Mouse (Mus musculus) lung, embryonic 16.5 days (tissue): ENCODE data around the gene Elf3. TPM values are rescaled to one million over a fixed set of nuclear protein-coding genes. Genes with fewer than 3 reads are reported as not detected.

Experiments
- ATAC-seq: fragments of 200-750 bp; cut with Nextera tagmentation; 2 replicates; pipeline ENCODE4 v1.8.0; 2017; ENCODE audit warnings: low read depth, mild to moderate bottlenecking, moderate library complexity
- H3K27ac ChIP-seq: fragments of 300-500 bp; sonication (generic); 2 replicates; pipeline ENCODE4 v1.5.1; 2014; ENCODE audit warnings: mild to moderate bottlenecking, control low read depth, low read length
- H3K27me3 ChIP-seq: fragments of 300-500 bp; sonication (generic); 2 replicates; pipeline ENCODE4 v1.6.1; 2014; ENCODE audit warnings: low read depth, low read length, mixed read lengths; ENCODE audit not compliant: control insufficient read depth, insufficient read depth
- H3K36me3 ChIP-seq: fragments of 300-500 bp; sonication (generic); 2 replicates; pipeline ENCODE4 v1.6.1; 2014; ENCODE audit warnings: low read length; ENCODE audit not compliant: control insufficient read depth, insufficient read depth
- H3K4me1 ChIP-seq: fragments of 300-500 bp; sonication (generic); replicated peaks from 2 replicates; pipeline ENCODE4 v1.6.1; 2014; ENCODE audit warnings: low read length, mixed read lengths; ENCODE audit not compliant: control insufficient read depth, insufficient read depth
- H3K4me2 ChIP-seq: fragments of 300-500 bp; sonication (generic); 2 replicates; pipeline ENCODE4 v1.6.1; 2014; ENCODE audit warnings: low read depth, low read length, control low read depth
- H3K4me3 ChIP-seq: fragments of 300-500 bp; sonication (generic); 2 replicates; pipeline ENCODE4 v1.5.1; 2014; ENCODE audit warnings: mild to moderate bottlenecking, low read length, control low read depth
- H3K9ac ChIP-seq: fragments of 300-500 bp; sonication (generic); 2 replicates; pipeline ENCODE4 v1.6.1; 2014; ENCODE audit warnings: low read length, control low read depth
- H3K9me3 ChIP-seq: fragments of 300-500 bp; sonication (generic); 2 replicates; pipeline ENCODE4 v1.6.1; 2016; ENCODE audit warnings: low read length; ENCODE audit not compliant: control insufficient read depth
- WGBS: fragments of 180-500 bp; shearing (Covaris S2); extraction: QIAGEN DNeasy Blood & Tissue Kit; methylation state at CpG from one replicate; pipeline ENCODE4 v1.1.7; 2014; 5-methylcytosine and 5-hydroxymethylcytosine counted together
- polyA plus RNA-seq: library from polyadenylated mRNA; unstranded; fragments of >200 nt; fragmentation: Nextera tagmentation; extraction: Ambion mirVana; gene quantifications from 2 replicates; pipeline ENCODE4 v1.2.1, GENCODE M21; 2015

Elf3 gene
- polyA plus RNA-seq: 32.9 and 35.7 TPM in 2 replicates

GRCm38 (mm10) chr1:135258380-135259127, at the start of gene Elf3:
TSS of gene Elf3 (minus strand) at chr1:135258568.
- Histone ChIP-seq H3K27ac (peak within 1 kb of the TSS; percentile 96), H3K27me3 (no peaks in the 10 kb centered on the region), H3K4me3 (peak within 1 kb of the TSS; percentile 46), H3K4me1 (peaks cover 22% of the 10 kb centered on the region), H3K9ac (peak within 1 kb of the TSS; percentile 64), H3K9me3 (no peaks in the 10 kb centered on the region), H3K4me2 (peak within 1 kb of the TSS; percentile 67), H3K36me3 (peaks cover 5% of the 10 kb centered on the region)
- peak; percentile 89 for ATAC-seq
- 9% methylated on average over 19 of the region's 19 CpGs for WGBS

- Histone ChIP-seq H3K36me3 (peaks cover 8% of the 10 kb centered on the region; the same call in 1 of the 2 replicates), H3K4me1 (no peaks in the 10 kb centered on the region), H3K27ac (no peak overlapping the region), H3K4me3 (no peak overlapping the region), H3K9me3 (no peaks in the 10 kb centered on the region), H3K9ac (no peak overlapping the region), H3K4me2 (no peak overlapping the region), H3K27me3 (no peaks in the 10 kb centered on the region)
- ATAC-seq: no peak
- WGBS: 70% methylated on average over 5 of the region's 5 CpGs
These were observed 32.5 kb upstream of the Elf3 start for GRCm38 (mm10) chr1:135290908-135291307.

- 31% methylated on average over 2 of the region's 2 CpGs for WGBS
- ATAC-seq: no peak
- Histone ChIP-seq H3K4me1 (peaks cover 9% of the 10 kb centered on the region), H3K4me3 (no peak overlapping the region), H3K9me3 (no peaks in the 10 kb centered on the region), H3K9ac (no peak overlapping the region), H3K27me3 (no peaks in the 10 kb centered on the region), H3K27ac (no peak overlapping the region), H3K36me3 (no peaks in the 10 kb centered on the region), H3K4me2 (no peak overlapping the region)
These were observed 27.9 kb upstream of the Elf3 start for GRCm38 (mm10) chr1:135286311-135286710.

GRCm38 (mm10) chr1:135283826-135284291, 25.5 kb upstream of the Elf3 start, which contains the start of gene Rnpep:
TSS of gene Rnpep (minus strand) at chr1:135284084.
- peak within 1 kb of the TSS; percentile 96 for H3K9ac ChIP-seq
- H3K36me3 ChIP-seq: peaks cover 3% of the 10 kb centered on the region; the same call in 1 of the 2 replicates
- no peaks in the 10 kb centered on the region for H3K27me3 ChIP-seq
- WGBS: under 1% methylated on average over 39 of the region's 39 CpGs
- H3K4me3 ChIP-seq: peak within 1 kb of the TSS; percentile 89
- peak; percentile 92 for ATAC-seq
- peak within 1 kb of the TSS; percentile 88 for H3K4me2 ChIP-seq
- H3K27ac ChIP-seq: peak within 1 kb of the TSS; percentile 94
- no peaks in the 10 kb centered on the region for H3K9me3 ChIP-seq
- peaks cover 18% of the 10 kb centered on the region for H3K4me1 ChIP-seq

GRCm38 (mm10) chr1:135283287-135283825, 25.0 kb upstream of the Elf3 start:
- peak; percentile 59 for ATAC-seq
- Histone ChIP-seq H3K27me3 (no peaks in the 10 kb centered on the region), H3K9me3 (no peaks in the 10 kb centered on the region), H3K4me3 (peak overlapping the region; percentile 89), H3K36me3 (peaks cover 6% of the 10 kb centered on the region), H3K4me2 (peak overlapping the region; percentile 88), H3K27ac (peak overlapping the region; percentile 94), H3K4me1 (peaks cover 18% of the 10 kb centered on the region), H3K9ac (peak overlapping the region; percentile 96)
- 0% methylated on average over 41 of the region's 48 CpGs for WGBS

GRCm38 (mm10) chr1:135282536-135283286, 24.3 kb upstream of the Elf3 start:
- H3K4me3 ChIP-seq: peak overlapping the region; percentile 89
- peak overlapping the region; percentile 94 for H3K27ac ChIP-seq
- peak overlapping the region; percentile 96 for H3K9ac ChIP-seq
- H3K36me3 ChIP-seq: peaks cover 12% of the 10 kb centered on the region
- peak overlapping the region; percentile 88 for H3K4me2 ChIP-seq
- no peak for ATAC-seq
- H3K27me3 ChIP-seq: no peaks in the 10 kb centered on the region
- WGBS: 20% methylated on average over 13 of the region's 13 CpGs
- no peaks in the 10 kb centered on the region for H3K9me3 ChIP-seq
- peaks cover 18% of the 10 kb centered on the region for H3K4me1 ChIP-seq

GRCm38 (mm10) chr1:135281841-135282240, 23.5 kb upstream of the Elf3 start:
- ATAC-seq: no peak
- peaks cover 18% of the 10 kb centered on the region for H3K36me3 ChIP-seq
- no peak overlapping the region for H3K9ac ChIP-seq
- H3K27ac ChIP-seq: no peak overlapping the region
- H3K4me3 ChIP-seq: no peak overlapping the region
- no peaks in the 10 kb centered on the region for H3K9me3 ChIP-seq
- H3K27me3 ChIP-seq: no peaks in the 10 kb centered on the region
- 94% methylated on average over 17 of the region's 17 CpGs for whole genome bisulfite sequencing
- H3K4me1 ChIP-seq: peaks cover 18% of the 10 kb centered on the region
- peak overlapping the region; percentile 88; the same call in 1 of the 2 replicates for H3K4me2 ChIP-seq

- H3K4me3 ChIP-seq: no peak overlapping the region
- ATAC-seq: peak; percentile 56; the same call in 1 of the 2 replicates
- no peaks in the 10 kb centered on the region for H3K9me3 ChIP-seq
- peaks cover 18% of the 10 kb centered on the region for H3K4me1 ChIP-seq
- H3K9ac ChIP-seq: no peak overlapping the region
- peaks cover 28% of the 10 kb centered on the region for H3K36me3 ChIP-seq
- WGBS: 38% methylated on average over 9 of the region's 9 CpGs
- H3K27me3 ChIP-seq: no peaks in the 10 kb centered on the region
- H3K4me2 ChIP-seq: no peak overlapping the region
- no peak overlapping the region for H3K27ac ChIP-seq
These were observed 22.3 kb upstream of the Elf3 start for GRCm38 (mm10) chr1:135280646-135281045.

- peaks cover 19% of the 10 kb centered on the region for H3K36me3 ChIP-seq
- WGBS: 85% methylated on average over 9 of the region's 9 CpGs
- H3K4me1 ChIP-seq: no peaks in the 10 kb centered on the region
These were observed 13.0 kb upstream of the Elf3 start for GRCm38 (mm10) chr1:135271371-135271770.

More at GRCm38 (mm10) chr1:135271371-135271770, 13.0 kb upstream of the Elf3 start:
- H3K27me3 ChIP-seq: no peaks in the 10 kb centered on the region
- H3K9me3 ChIP-seq: no peaks in the 10 kb centered on the region
- no peak overlapping the region for H3K4me2 ChIP-seq
- H3K27ac ChIP-seq: no peak overlapping the region
- no peak for ATAC-seq
- no peak overlapping the region for H3K4me3 ChIP-seq
- no peak overlapping the region for H3K9ac ChIP-seq
